Mouse (Mus musculus) liver, embryonic 13.5 days (tissue): ENCODE measurements around the gene Nudt5. TPM values are rescaled to one million over a fixed set of nuclear protein-coding genes. Genes with fewer than 3 reads are reported as not detected.
A peak's percentile ranks its signal among the peaks of the same experiment; 100 is the strongest.

Source experiments
- ATAC-seq: fragments of 200-750 bp; cut with Nextera tagmentation; 2 replicates; pipeline ENCODE4 v1.8.0; 2017; ENCODE audit warnings: low read depth, mild to moderate bottlenecking, moderate number of reproducible peaks, moderate library complexity
- DNase-seq: peaks from one replicate; pipeline ENCODE4 v3.0.0; 2022
- H3K27ac ChIP-seq: fragments of 300-500 bp; sonication (generic); 2 replicates; pipeline ENCODE4 v1.5.1; 2015; ENCODE audit warnings: moderate library complexity, mild to moderate bottlenecking, inconsistent platforms
- H3K27me3 ChIP-seq: fragments of 300-500 bp; sonication (generic); 2 replicates; pipeline ENCODE4 v1.6.1; 2015; ENCODE audit warnings: mild to moderate bottlenecking, inconsistent platforms
- H3K36me3 ChIP-seq: fragments of 300-500 bp; sonication (generic); 2 replicates; pipeline ENCODE4 v1.6.1; 2015; ENCODE audit warnings: mild to moderate bottlenecking, inconsistent platforms
- H3K4me1 ChIP-seq: fragments of 300-500 bp; sonication (generic); replicated peaks from 2 replicates; pipeline ENCODE4 v1.6.1; 2015; ENCODE audit warnings: inconsistent platforms
- H3K4me2 ChIP-seq: fragments of 300-500 bp; sonication (generic); 2 replicates; pipeline ENCODE4 v1.6.1; 2015; ENCODE audit warnings: inconsistent platforms, mild to moderate bottlenecking, moderate library complexity
- H3K4me3 ChIP-seq: fragments of 300-500 bp; sonication (generic); replicated peaks from 2 replicates; pipeline ENCODE4 v1.5.1; 2015; ENCODE audit warnings: mild to moderate bottlenecking, inconsistent platforms
- H3K9ac ChIP-seq: fragments of 300-500 bp; sonication (generic); 2 replicates; pipeline ENCODE4 v1.6.1; 2015; ENCODE audit warnings: mild to moderate bottlenecking, inconsistent platforms
- H3K9me3 ChIP-seq: fragments of 300-500 bp; sonication (generic); replicated peaks from 2 replicates; pipeline ENCODE4 v1.6.1; 2016; ENCODE audit warnings: inconsistent platforms
- WGBS: fragments of 180-500 bp; shearing (Covaris S2); methylation state at CpG from one replicate; pipeline ENCODE4 v1.1.7; 2015; ENCODE audit not compliant: insufficient replicate concordance; 5-methylcytosine and 5-hydroxymethylcytosine counted together
- polyA plus RNA-seq: library from polyadenylated mRNA; unstranded; fragments of >200 nt; fragmentation: Nextera tagmentation; extraction: Ambion mirVana; gene quantifications from 2 replicates; pipeline ENCODE4 v1.2.1, GENCODE M21; 2015

Gene Nudt5
- polyA plus RNA-seq, 1 experiment from 2014 or later = 70.1 TPM

- Histone ChIP-seq H3K4me2 (no peak overlapping the region), H3K27ac (no peak overlapping the region), H3K9ac (no peak overlapping the region), H3K4me1 (no peaks in the 10 kb centered on the region), H3K27me3 (no peaks in the 10 kb centered on the region), H3K9me3 (no peaks in the 10 kb centered on the region), H3K36me3 (peaks cover 78% of the 10 kb centered on the region), H3K4me3 (no peak overlapping the region)
- 81% methylated on average over 5 of the region's 5 CpGs for WGBS
- DNase-seq (no peak), ATAC-seq (no peak)
These were observed 24.9 kb downstream of the Nudt5 start for GRCm38 (mm10) chr2:5869746-5870145.

DNA sequence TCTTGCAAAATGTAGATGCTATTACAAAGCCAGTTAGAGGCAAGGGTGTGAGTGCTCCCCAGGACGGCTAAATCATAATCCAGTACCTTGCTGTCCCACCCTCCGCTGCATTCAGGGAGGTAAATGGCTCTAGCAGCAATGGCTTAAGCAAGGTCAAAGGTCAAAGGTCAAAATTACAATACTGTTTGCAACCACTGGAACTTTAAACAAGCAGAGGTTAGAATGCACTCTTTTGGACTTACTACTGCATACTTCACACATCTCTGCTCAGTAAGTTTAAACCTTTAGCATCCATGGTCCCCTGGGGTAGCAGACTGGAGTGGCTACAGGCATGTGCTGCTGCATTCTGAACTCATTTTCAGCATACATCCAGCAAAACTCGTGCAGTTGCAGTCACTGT lies 32.6 kb downstream of the Nudt5 start:
- Histone ChIP-seq H3K4me1 (peaks cover 5% of the 10 kb centered on the region; the same call in 1 of the 2 replicates), H3K9ac (no peak overlapping the region), H3K4me3 (no peak overlapping the region), H3K27ac (no peak overlapping the region), H3K4me2 (no peak overlapping the region), H3K9me3 (no peaks in the 10 kb centered on the region), H3K36me3 (peaks cover 80% of the 10 kb centered on the region), H3K27me3 (no peaks in the 10 kb centered on the region)
- WGBS = 64% methylated on average over 3 of the region's 3 CpGs
- no peak for DNase-seq
- no peak; the same call in 1 of the 2 replicates for ATAC-seq

DNA sequence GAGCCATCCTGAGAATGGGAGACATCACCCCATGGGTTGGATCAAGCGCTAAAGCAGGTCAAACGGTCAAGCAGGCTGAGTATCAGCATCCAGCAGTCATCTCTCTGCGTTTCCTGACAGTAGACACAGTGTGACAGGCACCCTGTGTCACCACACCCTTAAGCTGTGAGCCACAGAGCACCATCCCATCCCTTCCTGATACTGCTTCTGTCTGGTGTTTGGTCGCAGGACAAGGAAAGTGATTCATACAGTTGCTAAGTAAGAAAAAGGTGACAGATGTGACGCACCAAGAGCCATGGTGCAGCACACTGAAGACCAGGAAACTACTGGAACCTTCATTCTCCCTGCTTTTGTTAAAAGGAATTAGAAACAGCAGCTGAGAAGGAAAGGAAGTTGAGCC lies 44.0 kb downstream of the Nudt5 start:
- H3K9ac ChIP-seq = no peak overlapping the region
- peaks cover 37% of the 10 kb centered on the region for H3K4me1 ChIP-seq
- no peak for DNase-seq
- no peak overlapping the region for H3K27ac ChIP-seq
- no peak for ATAC-seq
- no peaks in the 10 kb centered on the region for H3K27me3 ChIP-seq
- H3K4me2 ChIP-seq = no peak overlapping the region
- H3K4me3 ChIP-seq = no peak overlapping the region
- H3K9me3 ChIP-seq = no peaks in the 10 kb centered on the region
- peaks cover 51% of the 10 kb centered on the region for H3K36me3 ChIP-seq
- WGBS = 54% methylated on average over 5 of the region's 5 CpGs

- Histone ChIP-seq H3K4me2 (no peak overlapping the region), H3K36me3 (peaks cover 49% of the 10 kb centered on the region), H3K27ac (no peak overlapping the region), H3K4me1 (peaks cover 41% of the 10 kb centered on the region), H3K27me3 (no peaks in the 10 kb centered on the region), H3K9me3 (no peaks in the 10 kb centered on the region), H3K9ac (no peak overlapping the region), H3K4me3 (no peak overlapping the region)
- no peak for DNase-seq
- ATAC-seq = no peak
- 64% methylated on average over 2 of the region's 2 CpGs for WGBS
These were observed 44.6 kb downstream of the Nudt5 start for GRCm38 (mm10) chr2:5889412-5889811.

DNA sequence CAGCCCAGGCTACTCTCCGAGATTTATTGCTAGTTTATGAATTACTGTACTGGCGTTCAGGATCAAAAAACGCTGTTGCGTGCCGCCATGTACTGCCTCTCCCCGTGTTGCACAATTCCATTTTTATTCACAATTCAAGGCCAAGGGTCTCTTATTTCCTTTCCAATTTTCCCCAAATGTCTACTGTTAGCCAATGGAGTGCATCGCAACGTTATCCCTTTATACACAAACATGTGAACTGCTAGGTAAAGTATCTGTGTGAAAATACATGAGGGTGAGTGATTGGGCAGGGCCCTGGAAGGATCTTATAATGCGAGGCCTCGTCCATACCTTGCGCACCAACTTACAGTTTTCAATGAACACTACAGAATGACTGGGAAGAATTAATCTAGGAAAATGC lies 49.5 kb downstream of the Nudt5 start:
- Histone ChIP-seq H3K27me3 (no peaks in the 10 kb centered on the region), H3K27ac (peak overlapping the region; percentile 76), H3K4me3 (peak overlapping the region; percentile 81), H3K4me1 (peaks cover 33% of the 10 kb centered on the region), H3K36me3 (peaks cover 13% of the 10 kb centered on the region), H3K4me2 (peak overlapping the region; percentile 90), H3K9ac (peak overlapping the region; percentile 95), H3K9me3 (no peaks in the 10 kb centered on the region)
- 44% methylated on average over 11 of the region's 11 CpGs for WGBS
- ATAC-seq (no peak), DNase-seq (no peak)

- H3K9ac ChIP-seq = peak within 1 kb of the TSS; percentile 95
- DNase-seq (peak; percentile 99), ATAC-seq (peak; percentile 98)
- WGBS = under 1% methylated on average over 62 of the region's 62 CpGs
- H3K9me3 ChIP-seq = no peaks in the 10 kb centered on the region
- peak within 1 kb of the TSS; percentile 76 for H3K27ac ChIP-seq
- peak within 1 kb of the TSS; percentile 90 for H3K4me2 ChIP-seq
- peaks cover 29% of the 10 kb centered on the region for H3K4me1 ChIP-seq
- H3K36me3 ChIP-seq = peaks cover 13% of the 10 kb centered on the region
- H3K27me3 ChIP-seq = no peaks in the 10 kb centered on the region
- H3K4me3 ChIP-seq = peak within 1 kb of the TSS; percentile 81
These were observed 50.2 kb downstream of the Nudt5 start, which contains the start of gene Sec61a2 for GRCm38 (mm10) chr2:5894843-5895570. Sec61a2 (minus strand) TSS chr2:5895432.

- peaks cover 4% of the 10 kb centered on the region for H3K4me1 ChIP-seq
- H3K9me3 ChIP-seq = no peaks in the 10 kb centered on the region
- H3K9ac ChIP-seq = no peak overlapping the region
- no peak overlapping the region for H3K27ac ChIP-seq
- no peaks in the 10 kb centered on the region for H3K27me3 ChIP-seq
- H3K36me3 ChIP-seq = peaks cover 6% of the 10 kb centered on the region; the same call in 1 of the 2 replicates
- peak; percentile 22 for DNase-seq
- H3K4me2 ChIP-seq = no peak overlapping the region
- no peak for ATAC-seq
- 45% methylated on average over 5 of the region's 5 CpGs for WGBS
- H3K4me3 ChIP-seq = no peak overlapping the region
These were observed 55.3 kb downstream of the Nudt5 start for GRCm38 (mm10) chr2:5900145-5900544.

GRCm38 (mm10) chr2:5906092-5906491 lies 61.3 kb downstream of the Nudt5 start:
- DNase-seq (no peak), ATAC-seq (no peak)
- Histone ChIP-seq H3K36me3 (0 out of 2 replicates have a peak, but pooled peaks cover 6% of the 10 kb centered on the region), H3K4me1 (no peaks in the 10 kb centered on the region), H3K9ac (no peak overlapping the region), H3K4me2 (no peak overlapping the region), H3K27ac (no peak overlapping the region), H3K4me3 (no peak overlapping the region), H3K27me3 (no peaks in the 10 kb centered on the region), H3K9me3 (no peaks in the 10 kb centered on the region)
- WGBS = 61% methylated on average over 5 of the region's 5 CpGs

DNA sequence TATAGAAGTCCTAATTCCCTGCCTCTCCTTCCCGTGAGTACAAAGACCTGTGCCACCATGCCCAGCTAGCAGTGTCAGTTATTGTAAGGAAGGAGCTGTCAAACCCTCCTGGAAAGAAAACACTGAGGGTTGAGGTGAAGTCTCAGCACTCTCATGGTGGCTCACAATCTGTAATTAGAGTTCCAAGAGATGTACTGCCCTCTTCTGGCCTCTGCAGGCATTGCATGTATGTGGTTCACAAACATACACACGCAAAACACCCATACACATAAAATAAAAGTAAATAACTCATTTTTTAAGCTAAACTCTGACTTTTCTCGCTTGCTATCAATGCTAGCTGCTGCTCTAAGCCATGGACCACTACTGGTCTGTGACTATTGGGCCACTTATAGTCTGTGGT lies 61.8 kb downstream of the Nudt5 start:
- Histone ChIP-seq H3K4me2 (no peak overlapping the region), H3K36me3 (0 out of 2 replicates have a peak, but pooled peaks cover 6% of the 10 kb centered on the region), H3K9ac (no peak overlapping the region), H3K4me3 (no peak overlapping the region), H3K9me3 (no peaks in the 10 kb centered on the region), H3K27ac (no peak overlapping the region), H3K4me1 (no peaks in the 10 kb centered on the region), H3K27me3 (no peaks in the 10 kb centered on the region)
- ATAC-seq (no peak), DNase-seq (peak; percentile 44)
- 34% methylated on average over 3 of the region's 3 CpGs for WGBS

DNA sequence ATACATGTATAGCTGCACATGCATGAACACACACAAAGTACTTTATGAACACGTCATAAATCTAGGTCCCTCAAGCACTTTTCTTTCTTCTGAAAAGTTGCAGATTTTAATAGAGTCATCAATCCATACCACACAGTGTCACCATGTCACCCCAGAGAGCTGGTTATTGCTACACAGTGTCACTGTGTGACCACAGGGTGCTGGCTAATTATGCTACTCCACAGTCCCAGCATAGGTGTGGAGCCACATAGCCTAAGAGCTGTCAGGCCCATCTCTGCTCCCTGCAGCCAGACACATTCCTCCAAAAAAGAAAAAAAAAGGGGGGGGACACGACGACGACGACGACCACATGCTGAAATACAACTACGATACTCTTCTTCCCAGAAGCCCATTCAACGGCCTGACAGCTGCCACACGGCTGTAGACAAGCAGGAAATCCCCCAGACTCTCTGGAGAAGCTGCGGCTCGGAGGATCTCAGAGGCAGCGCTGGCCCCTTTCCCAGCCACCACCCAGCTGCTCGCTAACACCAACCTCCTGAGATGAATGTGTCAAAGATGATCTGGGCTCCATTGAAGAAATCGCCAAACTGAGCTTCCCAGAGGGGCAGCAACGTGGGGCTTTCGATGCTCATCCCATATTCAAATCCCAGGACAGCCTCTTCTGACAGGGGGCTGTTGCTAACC lies 66.6 kb downstream of the Nudt5 start:
- DNase-seq = no peak
- Histone ChIP-seq H3K4me1 (no peaks in the 10 kb centered on the region), H3K4me3 (no peak overlapping the region), H3K9ac (no peak overlapping the region), H3K27me3 (no peaks in the 10 kb centered on the region), H3K4me2 (no peak overlapping the region), H3K36me3 (no peaks in the 10 kb centered on the region), H3K9me3 (no peaks in the 10 kb centered on the region), H3K27ac (no peak overlapping the region)
- 76% methylated on average over 16 of the region's 16 CpGs for WGBS
- no peak for ATAC-seq
